Mouse (Mus musculus) C2C12 (cell line): ENCODE measurements around the gene Akap13. TPM values are rescaled to one million over a fixed set of nuclear protein-coding genes. Genes with fewer than 3 reads are reported as not detected.

ENCODE experiments used
- H3K27me3 ChIP-seq: one replicate; pipeline ENCODE4 v1.6.1; 2011; ENCODE audit not compliant: control insufficient read depth, insufficient read depth, insufficient read length
- H3K36me3 ChIP-seq: one replicate; pipeline ENCODE4 v1.6.1; 2011; ENCODE audit not compliant: control insufficient read depth, insufficient read depth
- H3K4me3 ChIP-seq: one replicate; pipeline ENCODE4 v1.5.1; 2011; ENCODE audit warnings: mild to moderate bottlenecking, control low read depth; ENCODE audit not compliant: poor library complexity, insufficient read depth, severe bottlenecking
- H3K79me2 ChIP-seq: one replicate; pipeline ENCODE4 v1.6.1; 2011; ENCODE audit not compliant: control insufficient read depth, insufficient read depth
- H3K79me3 ChIP-seq: one replicate; pipeline ENCODE4 v1.6.1; 2011; ENCODE audit warnings: low read depth, control low read depth
- H3ac ChIP-seq: one replicate; pipeline ENCODE3; 2011; ENCODE audit warnings: low read depth; ENCODE audit not compliant: control insufficient read depth, insufficient read length
- CEBPB ChIP-seq: IDR thresholded peaks from one replicate; pipeline ENCODE4 v1.6.1; 2011; ENCODE audit warnings: low read depth, mild to moderate bottlenecking, control low read depth, moderate library complexity
- CTCF ChIP-seq: IDR thresholded peaks from one replicate; pipeline ENCODE4 v1.5.1; 2011; ENCODE audit not compliant: control insufficient read depth, insufficient read depth, insufficient read length
- FOSL1 ChIP-seq: IDR thresholded peaks from one replicate; pipeline ENCODE4 v1.8.0; 2011; ENCODE audit warnings: mild to moderate bottlenecking, low read length; ENCODE audit not compliant: poor library complexity, insufficient read depth, severe bottlenecking
- MAX ChIP-seq: IDR thresholded peaks from one replicate; pipeline ENCODE4 v1.6.1; 2011; ENCODE audit warnings: mild to moderate bottlenecking, control low read depth
- MYOD1 ChIP-seq: IDR thresholded peaks from one replicate; pipeline ENCODE4 v1.6.1; 2011; ENCODE audit warnings: low read depth; ENCODE audit not compliant: control insufficient read depth, insufficient read length
- MYOG ChIP-seq: IDR thresholded peaks from one replicate; pipeline ENCODE4 v1.6.1; 2011; ENCODE audit not compliant: control insufficient read depth, insufficient read length; ENCODE audit errors: extremely low read depth
- USF1 ChIP-seq: IDR thresholded peaks from one replicate; pipeline ENCODE4 v1.6.1; 2011; ENCODE audit warnings: low read depth, mild to moderate bottlenecking, control low read depth, moderate library complexity
- polyA plus RNA-seq: library from polyadenylated mRNA; unstranded; fragments of >200 nt; fragmentation: generic; extraction: Trizol; gene quantifications from one replicate; pipeline ENCODE4 v1.2.1, GENCODE M21; 2012; ENCODE audit warnings: missing spikeins

Gene Akap13
- polyA plus RNA-seq, 1 experiment = 11.1 TPM

- Histone ChIP-seq H3K36me3 (peaks cover 38% of the 10 kb centered on the region), H3ac (no peak overlapping the region), H3K79me3 (no peaks in the 10 kb centered on the region), H3K79me2 (no peaks in the 10 kb centered on the region), H3K27me3 (no peaks in the 10 kb centered on the region), H3K4me3 (no peak overlapping the region)
- TF ChIP-seq MYOG = no peak
- TF ChIP-seq MYOD1 = no peak
- TF ChIP-seq MAX = no peak
- TF ChIP-seq FOSL1 = no peak
- no peak for TF ChIP-seq USF1
- no peak for TF ChIP-seq CTCF
- TF ChIP-seq CEBPB = no peak
Measured at GRCm38 (mm10) chr7:75721302-75721701, 266.0 kb downstream of the Akap13 start.

- H3K4me3 ChIP-seq = no peak overlapping the region
- peaks cover 44% of the 10 kb centered on the region for H3K36me3 ChIP-seq
- no peaks in the 10 kb centered on the region for H3K79me2 ChIP-seq
- H3K27me3 ChIP-seq = no peaks in the 10 kb centered on the region
- TF ChIP-seq USF1 (no peak), MYOD1 (no peak)
- no peak overlapping the region for H3ac ChIP-seq
- H3K79me3 ChIP-seq = no peaks in the 10 kb centered on the region
Measured at GRCm38 (mm10) chr7:75724012-75724411, 268.7 kb downstream of the Akap13 start.

DNA sequence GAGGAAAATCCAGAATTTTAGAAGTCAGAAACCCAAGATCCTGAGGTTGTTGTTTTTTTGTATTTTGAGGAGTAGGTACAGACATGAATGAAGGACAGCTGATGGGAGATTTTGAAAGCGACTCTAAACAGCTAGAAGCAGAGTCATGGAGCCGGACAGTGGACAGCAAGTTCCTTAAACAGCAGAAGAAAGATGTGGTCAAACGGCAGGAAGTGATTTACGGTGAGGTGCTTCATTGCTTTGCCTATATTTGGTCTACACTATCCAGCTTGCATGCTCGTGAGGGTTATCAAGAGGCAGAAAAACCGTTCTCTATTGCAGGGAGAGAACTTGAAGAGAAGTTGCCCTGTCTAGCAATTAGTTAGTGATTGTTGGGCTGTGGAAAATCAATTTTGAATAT lies 270.6 kb downstream of the Akap13 start:
- no peaks in the 10 kb centered on the region for H3K27me3 ChIP-seq
- H3K79me2 ChIP-seq = no peaks in the 10 kb centered on the region
- no peak overlapping the region for H3K4me3 ChIP-seq
- TF ChIP-seq CEBPB (no peak), MYOD1 (no peak), USF1 (no peak), MYOG (no peak), FOSL1 (no peak), CTCF (no peak), MAX (no peak)
- no peaks in the 10 kb centered on the region for H3K79me3 ChIP-seq
- H3K36me3 ChIP-seq = peaks cover 45% of the 10 kb centered on the region
- no peak overlapping the region for H3ac ChIP-seq

GRCm38 (mm10) chr7:75726867-75727266 lies 271.5 kb downstream of the Akap13 start:
- Histone ChIP-seq H3ac (no peak overlapping the region), H3K27me3 (no peaks in the 10 kb centered on the region), H3K79me3 (no peaks in the 10 kb centered on the region), H3K36me3 (peaks cover 47% of the 10 kb centered on the region), H3K79me2 (no peaks in the 10 kb centered on the region), H3K4me3 (no peak overlapping the region)
- TF ChIP-seq MYOG = no peak

DNA sequence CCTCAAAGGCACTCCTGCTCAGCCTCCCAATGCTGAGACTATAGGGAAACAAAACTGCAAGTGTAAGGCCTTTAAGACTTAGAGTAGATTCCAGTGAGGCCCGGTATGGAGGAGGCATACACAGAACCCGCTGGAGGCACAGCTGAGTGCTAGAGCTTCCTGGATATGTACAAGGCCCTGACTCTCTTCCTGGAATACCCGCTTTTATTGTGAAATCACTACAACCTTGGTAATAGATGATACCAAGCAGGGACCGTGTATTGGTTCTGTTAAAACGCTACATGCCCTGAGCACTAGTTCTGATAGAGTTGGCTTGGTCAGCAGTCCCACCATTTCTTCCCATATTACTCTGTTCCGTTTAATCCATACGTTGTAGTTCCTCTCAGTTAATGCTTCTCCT lies 274.3 kb downstream of the Akap13 start:
- Histone ChIP-seq H3K4me3 (no peak overlapping the region), H3K79me3 (no peaks in the 10 kb centered on the region), H3K79me2 (no peaks in the 10 kb centered on the region), H3ac (no peak overlapping the region), H3K27me3 (no peaks in the 10 kb centered on the region), H3K36me3 (peaks cover 42% of the 10 kb centered on the region)
- TF ChIP-seq MAX = no peak
- no peak for TF ChIP-seq FOSL1
- no peak for TF ChIP-seq MYOG
- TF ChIP-seq MYOD1 = no peak
- no peak for TF ChIP-seq CEBPB
- TF ChIP-seq USF1 = no peak
- TF ChIP-seq CTCF = no peak

- TF ChIP-seq MYOD1 = no peak
- no peak for TF ChIP-seq MAX
- TF ChIP-seq USF1 = no peak
- no peak for TF ChIP-seq FOSL1
- no peak for TF ChIP-seq MYOG
- no peak for TF ChIP-seq CEBPB
- no peak for TF ChIP-seq CTCF
- Histone ChIP-seq H3ac (no peak overlapping the region), H3K79me2 (no peaks in the 10 kb centered on the region), H3K79me3 (no peaks in the 10 kb centered on the region), H3K4me3 (no peak overlapping the region), H3K36me3 (peaks cover 39% of the 10 kb centered on the region), H3K27me3 (no peaks in the 10 kb centered on the region)
Measured at GRCm38 (mm10) chr7:75730216-75730615, 274.9 kb downstream of the Akap13 start.
